Comparison of ENCODE assay signal across 18 mouse cellular contexts in genomic region chr16:93819325-93819696, GRCm38 (mm10). TPM values are rescaled to one million over a fixed set of nuclear protein-coding genes. Genes with fewer than 3 reads are reported as not detected.
A peak's percentile ranks its signal among the peaks of the same experiment; 100 is the strongest.
DNase-seq lines count a peak whose midpoint lies in the region; ATAC-seq and TF ChIP-seq lines count a peak whose summit lies in the region.
"Had no signal": no experiment of that assay in that cellular context is flagged by ENCODE, and none has a peak within 500 bp of the region (broad histone marks: within the 10 kb centered on the region; RNA-seq: fewer than 3 reads in every experiment).

No protein-coding gene starts in this region.

- no peak for ATAC-seq in neural tube, embryonic 12.5 days (ENCODE audit: low FRiP score, low read depth)
- ATAC-seq in erythroid progenitor cell, adult 5-6 weeks (replicated peaks; ENCODE audit: low FRiP score, poor library complexity, severe bottlenecking), result peak; percentile 20
- no peak for ATAC-seq in liver, embryonic 14.5 days (ENCODE audit: insufficient read depth)
- ATAC-seq: forebrain, embryonic 15.5 days had no signal

- WGBS in neural tube, embryonic 12.5 days, result 55% methylated on average over 4 of the region's 4 CpGs
- WGBS in liver, embryonic 14.5 days (ENCODE audit: insufficient replicate concordance), result 20% methylated on average over 4 of the region's 4 CpGs

- peaks cover 12% of the 10 kb centered on the region for H3K9me3 ChIP-seq in neural tube, embryonic 12.5 days
- no peaks in the 10 kb centered on the region for H3K9me3 ChIP-seq in liver, embryonic 14.5 days (ENCODE audit: control insufficient read depth, low read length)
- H3K9me3 ChIP-seq: forebrain, embryonic 15.5 days had no signal

- TF ChIP-seq CTCF in liver, embryonic 14.5 days (IDR thresholded peaks at IDR 0.05; ENCODE audit: low read depth), result no peak

- TF ChIP-seq EP300 in liver, embryonic 14.5 days (IDR thresholded peaks at IDR 0.05; ENCODE audit: low read depth), result no peak

- DNase-seq in neural tube, embryonic 10.5 days (ENCODE audit: extremely low spot score, low spot score), result no peak
- DNase-seq in liver, embryonic 14.5 days (ENCODE audit: low read depth in 3 of 3, low spot score in 3 of 3), result no peak
- no peak for DNase-seq in heart, postnatal 25 days (ENCODE audit: low spot score)
- DNase-seq in lung, postnatal 25 days (ENCODE audit: low spot score), result no peak
- no peak for DNase-seq in left cerebral cortex, adult 18-20 months (ENCODE audit: low spot score in 2 of 2)
- DNase-seq: adrenal gland, adult 2 months; cerebellum, adult 8-10 months; kidney, adult 8-10 months; midbrain, embryonic 14.5 days; right cerebral cortex, postnatal 25 days; thymus, postnatal 4 days had no signal

- no peaks in the 10 kb centered on the region for H3K27me3 ChIP-seq in neural tube, embryonic 12.5 days (replicated peaks)
- H3K27me3 ChIP-seq in liver, embryonic 14.5 days (ENCODE audit: control insufficient read depth, insufficient read depth, low read length), result no peaks in the 10 kb centered on the region
- H3K27me3 ChIP-seq: embryonic facial prominence, embryonic 15.5 days; forebrain, embryonic 15.5 days; heart, embryonic 15.5 days; hindbrain, embryonic 13.5 days had no signal

- no peak overlapping the region for H3K4me3 ChIP-seq in neural tube, embryonic 12.5 days
- no peak overlapping the region for H3K4me3 ChIP-seq in liver, embryonic 14.5 days (ENCODE audit: insufficient read depth in 1 of 2, low read depth in 2 of 2, low read length in 2 of 2)
- H3K4me3 ChIP-seq: embryonic facial prominence, embryonic 15.5 days; forebrain, embryonic 15.5 days; heart, embryonic 15.5 days; hindbrain, embryonic 13.5 days; limb, embryonic 13.5 days had no signal

- no peak overlapping the region for H3K9ac ChIP-seq in neural tube, embryonic 12.5 days
- H3K9ac ChIP-seq in liver, embryonic 14.5 days (replicated peaks), result peak overlapping the region; percentile 56; the same call in 1 of the 2 replicates
- H3K9ac ChIP-seq: embryonic facial prominence, embryonic 15.5 days; forebrain, embryonic 15.5 days; heart, embryonic 15.5 days; hindbrain, embryonic 13.5 days; limb, embryonic 13.5 days had no signal

- peak overlapping the region; percentile 32; the same call in 1 of the 2 replicates for H3K4me2 ChIP-seq in neural tube, embryonic 12.5 days (replicated peaks)
- H3K4me2 ChIP-seq in liver, embryonic 14.5 days (ENCODE audit: low read depth), result peak overlapping the region; percentile 65
- H3K4me2 ChIP-seq: embryonic facial prominence, embryonic 15.5 days; forebrain, embryonic 15.5 days; heart, embryonic 15.5 days; hindbrain, embryonic 13.5 days had no signal

- H3K27ac ChIP-seq in neural tube, embryonic 12.5 days, result no peak overlapping the region
- peak overlapping the region; percentile 86 for H3K27ac ChIP-seq in liver, embryonic 14.5 days
- H3K27ac ChIP-seq: embryonic facial prominence, embryonic 15.5 days; forebrain, embryonic 15.5 days; heart, embryonic 15.5 days; hindbrain, embryonic 13.5 days; limb, embryonic 13.5 days had no signal

- H3K4me1 ChIP-seq in neural tube, embryonic 12.5 days, result peaks cover 18% of the 10 kb centered on the region; the same call in 1 of the 2 replicates
- peaks cover 37 to 38% of the 10 kb centered on the region in 2 experiments for H3K4me1 ChIP-seq in liver, embryonic 14.5 days (replicated peaks; ENCODE audit: control insufficient read depth in 2 of 2, insufficient read depth in 2 of 2, low read length in 1 of 2)

- no peaks in the 10 kb centered on the region for H3K36me3 ChIP-seq in neural tube, embryonic 12.5 days
- no peaks in the 10 kb centered on the region for H3K36me3 ChIP-seq in liver, embryonic 14.5 days (replicated peaks; ENCODE audit: control insufficient read depth, insufficient read depth, low read depth)
- H3K36me3 ChIP-seq: embryonic facial prominence, embryonic 15.5 days; forebrain, embryonic 15.5 days; heart, embryonic 15.5 days; hindbrain, embryonic 13.5 days; limb, embryonic 13.5 days had no signal

- intact Hi-C loops in heart, postnatal 25 days (cut with DNase I), result no loop called here

RNA-seq across cellular contexts. Expression of gene Morc3, which starts 12.6 kb away (rescaled TPM):
- 33.2 and 33.5 TPM in 2 replicates for polyA plus RNA-seq in neural tube, embryonic 12.5 days (2016; fragmentation: Nextera tagmentation; extraction: Ambion mirVana)
- 133 and 169 TPM in 2 replicates for total RNA-seq in erythroid progenitor cell, adult 5-6 weeks (2015; ENCODE audit: low replicate concordance)
- total RNA-seq in erythroid progenitor cell, adult 5-6 weeks (2017; ENCODE audit: low replicate concordance), result 112 and 212 TPM in 2 replicates
- polyA plus RNA-seq in liver, embryonic 14.5 days (2012; rRNA removed), result 6.2 and 11.8 TPM in 2 replicates
- polyA plus RNA-seq in liver, embryonic 14.5 days (2014; fragmentation: Nextera tagmentation; extraction: Ambion mirVana), result 14.5 and 16.4 TPM in 2 replicates
- 10 to 100 TPM; 16.9 to 21.0 TPM for total RNA-seq in heart, postnatal 25 days (2021)
- 10 to 100 TPM; 32.9 to 38.7 TPM for total RNA-seq in left cerebral cortex, adult 18-20 months (2021)
